Mouse (Mus musculus): ENCODE data around the gene Sesn1. TPM values are rescaled to one million over a fixed set of nuclear protein-coding genes. Genes with fewer than 3 reads are reported as not detected.
"Not testable (repeated sequence)": the region's sequence is repeated elsewhere in the genome, so short reads cannot be mapped to it uniquely, and the experiment has no call there.

Sesn1 gene
- polyA plus RNA-seq, 1 experiment: 20.8 TPM

DNA sequence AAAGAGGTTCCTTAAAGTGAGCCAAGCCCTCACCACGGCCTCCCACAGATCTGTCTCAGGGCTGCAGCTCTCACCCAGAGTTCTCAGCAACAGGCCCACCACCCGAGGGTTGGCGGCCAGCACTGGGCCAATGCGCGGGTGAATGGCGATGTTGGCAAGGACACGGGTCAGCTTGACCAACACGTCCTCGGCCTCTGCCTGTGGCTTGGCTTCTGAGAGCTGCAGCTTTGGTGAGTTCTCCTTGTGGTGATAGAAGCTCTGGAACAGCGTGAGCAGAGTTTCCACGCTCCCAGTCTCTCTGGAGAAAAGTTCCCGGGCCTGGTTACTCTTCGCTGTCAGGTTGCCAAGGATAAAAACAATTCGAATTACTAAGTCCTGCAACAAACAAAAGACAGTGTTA lies 117.0 kb downstream of the Sesn1 start:
- Histone ChIP-seq H3K4me3 (replicated peaks; ENCODE audit: extremely low read depth, low read depth, low read length) (no peak overlapping the region), H3K4me1 (ENCODE audit: control insufficient read depth, insufficient read depth, low read length) (no peaks in the 10 kb centered on the region)
- 84% methylated on average over 14 of the region's 14 CpGs for WGBS
- no peak for DNase-seq
- no peak for TF ChIP-seq CTCF (IDR thresholded peaks at IDR 0.05; ENCODE audit: insufficient read depth, low read length)

DNA sequence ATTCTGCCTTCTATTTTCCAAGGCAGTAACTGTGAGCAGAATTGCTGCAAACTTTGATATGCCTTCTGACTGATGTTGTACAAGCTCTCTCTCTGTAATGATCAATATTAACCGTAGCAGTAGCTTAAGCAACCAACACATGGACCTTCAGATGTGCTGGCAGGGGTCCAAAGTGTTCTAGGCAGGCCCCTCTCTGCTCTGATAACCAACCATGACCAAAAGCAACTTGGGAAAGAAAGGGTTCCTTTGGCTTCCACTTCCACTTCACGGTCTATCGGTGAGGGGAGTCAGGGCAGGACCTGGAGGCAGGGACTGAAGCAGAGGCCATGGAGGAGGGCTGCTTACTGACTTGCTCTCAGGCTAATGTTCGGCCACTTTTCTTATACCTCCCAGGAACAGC lies 121.2 kb downstream of the Sesn1 start:
- no peak for DNase-seq
- TF ChIP-seq CTCF (IDR thresholded peaks at IDR 0.05; ENCODE audit: insufficient read depth, low read length) (no peak), POLR2A (IDR thresholded peaks at IDR 0.05; ENCODE audit: borderline replicate concordance, extremely low read depth, low read depth, low read length) (no peak)
- 75% methylated on average over 4 of the region's 4 CpGs for WGBS
- Histone ChIP-seq H3K4me1 (ENCODE audit: control insufficient read depth, insufficient read depth, low read length) (peaks cover 12% of the 10 kb centered on the region), H3K4me3 (replicated peaks; ENCODE audit: extremely low read depth, low read depth, low read length) (no peak overlapping the region)

DNA sequence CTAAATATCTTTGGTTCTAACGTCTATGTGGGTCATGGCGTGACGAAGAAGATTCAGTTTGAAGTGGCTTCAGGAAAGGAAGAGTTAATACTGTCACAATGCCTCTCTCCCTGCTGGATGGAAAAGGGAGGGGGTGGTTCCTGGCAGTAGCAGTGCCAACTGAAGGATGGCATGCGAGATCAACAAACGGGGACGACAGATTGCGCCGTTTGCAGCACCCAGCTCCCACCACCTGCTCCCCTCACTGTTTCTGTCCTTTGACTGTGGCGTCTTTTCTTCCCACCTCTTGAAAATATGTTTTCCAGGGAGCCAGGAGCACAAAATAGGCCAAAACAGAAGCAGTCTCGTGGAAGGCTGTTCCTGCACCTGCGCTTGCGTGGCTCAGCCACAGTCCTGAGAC lies 122.2 kb downstream of the Sesn1 start:
- no peak for DNase-seq
- Histone ChIP-seq H3K4me3 (replicated peaks; ENCODE audit: extremely low read depth, low read depth, low read length) (no peak overlapping the region), H3K4me1 (ENCODE audit: control insufficient read depth, insufficient read depth, low read length) (peaks cover 17% of the 10 kb centered on the region)
- WGBS: 76% methylated on average over 12 of the region's 12 CpGs
- TF ChIP-seq POLR2A (IDR thresholded peaks at IDR 0.05; ENCODE audit: borderline replicate concordance, extremely low read depth, low read depth, low read length) (no peak), CTCF (IDR thresholded peaks at IDR 0.05; ENCODE audit: insufficient read depth, low read length) (no peak)

DNA sequence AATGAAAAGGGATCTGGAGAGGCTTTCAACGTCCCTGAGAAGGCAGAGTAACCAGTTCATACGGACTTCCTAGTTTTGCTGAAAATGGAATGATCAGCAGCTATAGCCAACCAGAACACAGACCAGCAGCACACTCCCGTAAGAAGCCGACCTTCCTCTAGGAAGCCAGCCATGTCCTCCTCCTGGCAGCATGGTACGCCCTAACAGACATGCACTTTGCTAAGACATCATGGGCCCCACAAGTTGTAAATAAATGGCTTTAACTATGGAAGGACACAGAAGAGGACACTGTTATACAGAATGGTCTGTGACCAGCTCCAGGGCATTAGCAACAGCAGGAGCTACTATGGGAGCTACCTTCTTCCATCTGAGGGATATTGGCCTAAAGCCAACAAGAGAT lies 123.2 kb downstream of the Sesn1 start:
- WGBS: 77% methylated on average over 5 of the region's 5 CpGs
- H3K4me3 ChIP-seq (replicated peaks; ENCODE audit: extremely low read depth, low read depth, low read length): no peak overlapping the region
- H3K4me1 ChIP-seq (ENCODE audit: control insufficient read depth, insufficient read depth, low read length): peaks cover 17% of the 10 kb centered on the region
- TF ChIP-seq POLR2A (IDR thresholded peaks at IDR 0.05; ENCODE audit: borderline replicate concordance, extremely low read depth, low read depth, low read length): no peak
- no peak for TF ChIP-seq CTCF (IDR thresholded peaks at IDR 0.05; ENCODE audit: insufficient read depth, low read length)
- DNase-seq: no peak

DNA sequence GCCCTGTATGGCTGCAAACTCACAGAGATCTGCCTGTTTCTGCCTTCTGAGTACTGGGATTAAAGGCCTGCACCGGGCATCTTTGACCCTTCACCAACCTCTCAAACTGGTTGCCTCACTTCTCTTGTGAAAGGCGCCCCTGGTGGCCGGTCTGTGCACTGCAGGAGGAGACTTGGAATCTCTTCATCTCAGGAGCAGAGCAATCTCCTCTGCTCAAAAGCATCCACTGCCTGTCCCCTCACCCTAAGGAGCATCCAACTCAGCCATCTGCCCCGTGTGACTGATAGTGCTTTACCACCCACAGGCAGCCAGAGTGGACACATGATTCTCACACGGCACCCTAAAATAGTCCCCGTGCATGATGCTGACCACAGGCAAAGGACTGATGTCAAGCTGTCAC lies 123.8 kb downstream of the Sesn1 start:
- peak; percentile 38 for DNase-seq
- Histone ChIP-seq H3K4me1 (ENCODE audit: control insufficient read depth, insufficient read depth, low read length) (peaks cover 17% of the 10 kb centered on the region), H3K4me3 (replicated peaks; ENCODE audit: extremely low read depth, low read depth, low read length) (no peak overlapping the region)
- WGBS: 59% methylated on average over 6 of the region's 6 CpGs
- no peak for TF ChIP-seq POLR2A (IDR thresholded peaks at IDR 0.05; ENCODE audit: borderline replicate concordance, extremely low read depth, low read depth, low read length)
- peak; percentile 68 for TF ChIP-seq CTCF (IDR thresholded peaks at IDR 0.05; ENCODE audit: insufficient read depth, low read length)

DNA sequence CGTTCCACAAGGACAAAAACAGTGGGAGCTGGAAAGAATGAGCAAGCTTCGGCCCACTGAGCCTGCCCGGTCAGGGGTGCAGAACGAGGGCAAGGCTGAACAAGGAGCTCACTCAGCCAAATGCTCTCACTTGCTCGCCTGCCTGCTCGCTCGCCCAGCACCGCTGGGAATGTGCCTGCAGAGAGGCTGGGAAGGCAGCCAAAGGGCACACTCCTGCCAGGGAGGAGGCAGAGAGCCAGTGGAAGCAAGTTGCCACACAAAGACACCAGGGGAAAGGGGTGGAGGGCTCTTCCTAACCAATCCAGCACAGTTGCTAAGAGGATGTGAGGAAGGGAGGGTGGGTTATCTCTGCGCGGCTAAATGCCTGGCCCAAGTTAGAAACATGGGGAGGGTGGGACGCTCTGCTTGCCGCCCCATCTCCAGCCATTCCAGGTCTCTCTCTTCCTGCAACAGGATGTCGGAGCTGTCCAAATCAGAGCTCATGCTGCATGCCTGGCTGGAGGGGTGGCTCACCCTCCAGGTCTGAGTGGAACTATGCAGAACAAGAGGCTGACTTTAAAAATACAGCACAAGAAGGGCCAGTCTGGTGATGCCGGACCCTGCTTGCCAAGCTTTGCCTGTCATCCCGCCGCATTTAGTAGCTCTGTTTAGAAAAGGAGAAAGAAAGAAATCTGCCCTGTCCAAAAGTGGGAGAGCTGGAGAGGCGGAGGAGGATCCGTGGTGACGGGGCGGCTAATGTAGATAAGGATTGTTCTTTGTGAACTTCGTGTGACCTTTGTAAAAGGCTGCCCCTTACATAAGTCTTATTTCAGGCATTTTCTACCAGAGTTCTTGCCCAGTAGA lies 125.1 kb downstream of the Sesn1 start:
- Histone ChIP-seq H3K4me3 (replicated peaks; ENCODE audit: extremely low read depth, low read depth, low read length) (peak overlapping the region; percentile 2), H3K4me1 (ENCODE audit: control insufficient read depth, insufficient read depth, low read length) (peaks cover 17% of the 10 kb centered on the region)
- DNase-seq: peak; percentile 79
- WGBS: 10% methylated on average over 21 of the region's 21 CpGs
- TF ChIP-seq CTCF (IDR thresholded peaks at IDR 0.05; ENCODE audit: insufficient read depth, low read length) (no peak), POLR2A (IDR thresholded peaks at IDR 0.05; ENCODE audit: borderline replicate concordance, extremely low read depth, low read depth, low read length) (no peak)

DNA sequence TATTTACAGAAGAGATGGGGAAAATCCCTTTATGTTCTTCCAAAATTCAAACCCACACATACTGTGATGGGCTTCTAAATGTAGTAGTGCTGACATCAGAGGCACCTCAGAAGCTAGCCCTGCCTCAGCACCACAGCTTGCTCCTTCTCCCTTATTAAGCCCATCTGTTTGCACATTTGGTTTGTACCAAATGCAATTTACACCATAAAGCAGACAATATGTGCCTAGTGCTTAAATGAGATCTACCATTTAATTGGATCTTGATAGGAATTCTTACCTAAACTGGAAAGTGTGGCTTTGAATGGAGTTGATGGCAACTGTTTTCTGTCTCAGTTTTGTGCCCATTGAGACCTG lies 125.7 kb downstream of the Sesn1 start:
- no peak for DNase-seq
- Histone ChIP-seq H3K4me1 (ENCODE audit: control insufficient read depth, insufficient read depth, low read length) (peaks cover 17% of the 10 kb centered on the region), H3K4me3 (replicated peaks; ENCODE audit: extremely low read depth, low read depth, low read length) (no peak overlapping the region)
- no peak for TF ChIP-seq CTCF (IDR thresholded peaks at IDR 0.05; ENCODE audit: insufficient read depth, low read length)
- TF ChIP-seq POLR2A (IDR thresholded peaks at IDR 0.05; ENCODE audit: borderline replicate concordance, extremely low read depth, low read depth, low read length): no peak

DNA sequence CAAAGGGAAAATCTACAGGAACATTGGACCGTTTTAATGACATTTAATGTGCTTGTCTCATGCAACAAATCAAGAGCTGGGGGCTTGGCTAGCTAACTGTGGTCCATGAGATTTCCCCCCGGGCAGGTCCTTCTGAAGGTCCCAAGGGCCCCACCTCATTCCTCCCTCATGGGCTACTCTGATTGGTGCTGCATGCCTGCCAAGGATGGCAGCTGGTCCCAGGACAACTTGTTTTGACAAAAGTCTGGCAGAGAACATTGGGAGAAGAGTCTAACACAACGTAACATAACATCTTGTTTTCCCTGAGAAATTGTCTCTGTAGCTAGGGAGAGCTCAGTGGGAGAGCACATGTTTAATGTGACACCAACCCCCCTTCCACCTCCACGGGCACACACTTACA lies 126.4 kb downstream of the Sesn1 start:
- Histone ChIP-seq H3K4me3 (replicated peaks; ENCODE audit: extremely low read depth, low read depth, low read length) (no peak overlapping the region), H3K4me1 (ENCODE audit: control insufficient read depth, insufficient read depth, low read length) (peaks cover 17% of the 10 kb centered on the region)
- TF ChIP-seq POLR2A (IDR thresholded peaks at IDR 0.05; ENCODE audit: borderline replicate concordance, extremely low read depth, low read depth, low read length) (no peak), CTCF (IDR thresholded peaks at IDR 0.05; ENCODE audit: insufficient read depth, low read length) (no peak)
- WGBS: 49% methylated on average over 4 of the region's 4 CpGs
- no peak for DNase-seq

DNA sequence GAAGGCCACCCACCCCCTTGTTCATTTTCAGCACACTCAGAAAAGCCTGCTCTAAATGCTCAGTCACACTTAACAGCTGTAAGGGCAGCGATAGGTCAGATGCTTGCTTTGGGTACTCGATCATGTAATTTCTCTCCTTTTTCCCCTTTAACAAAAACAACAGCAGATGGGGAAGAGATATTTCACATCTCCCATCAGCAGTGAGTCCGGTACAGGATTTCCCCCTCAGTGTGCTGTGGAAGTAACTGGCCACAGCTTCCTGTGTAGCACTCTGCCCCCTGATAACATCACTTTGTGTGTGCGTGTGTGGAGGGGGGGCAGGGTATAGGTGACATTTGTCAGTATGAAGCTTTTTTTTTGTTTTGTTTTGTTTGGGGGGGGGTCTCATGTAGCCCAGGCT lies 127.4 kb downstream of the Sesn1 start:
- no peak for TF ChIP-seq CTCF (IDR thresholded peaks at IDR 0.05; ENCODE audit: insufficient read depth, low read length)
- no peak for TF ChIP-seq POLR2A (IDR thresholded peaks at IDR 0.05; ENCODE audit: borderline replicate concordance, extremely low read depth, low read depth, low read length)
- Histone ChIP-seq H3K4me1 (ENCODE audit: control insufficient read depth, insufficient read depth, low read length) (peaks cover 17% of the 10 kb centered on the region), H3K4me3 (replicated peaks; ENCODE audit: extremely low read depth, low read depth, low read length) (no peak overlapping the region)
- WGBS: 26% methylated on average over 4 of the region's 4 CpGs
- no peak for DNase-seq

DNA sequence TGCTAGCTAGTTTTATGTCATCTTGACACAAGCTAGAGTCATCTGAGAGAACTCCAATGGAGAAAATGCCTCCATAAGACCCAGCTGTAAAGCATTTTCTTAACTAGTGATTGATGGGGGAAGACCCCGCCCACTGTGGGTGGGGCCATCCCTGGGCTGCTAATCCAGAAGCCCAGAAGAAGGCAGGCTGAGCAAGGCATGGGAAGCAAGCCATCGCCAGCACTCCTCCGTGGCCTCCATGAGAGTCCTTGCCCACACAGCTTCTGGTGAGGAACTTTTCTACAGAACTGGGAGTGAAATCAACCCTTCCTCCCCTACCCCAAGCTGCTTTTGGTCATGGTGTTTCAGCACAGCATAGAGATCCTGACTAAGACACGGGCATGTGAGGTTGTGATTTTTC lies 129.4 kb downstream of the Sesn1 start:
- Histone ChIP-seq H3K4me3 (replicated peaks; ENCODE audit: extremely low read depth, low read depth, low read length) (no peak overlapping the region), H3K4me1 (ENCODE audit: control insufficient read depth, insufficient read depth, low read length) (peaks cover 17% of the 10 kb centered on the region)
- DNase-seq: no peak
- WGBS: 71% methylated on average over 4 of the region's 4 CpGs
- TF ChIP-seq POLR2A (IDR thresholded peaks at IDR 0.05; ENCODE audit: borderline replicate concordance, extremely low read depth, low read depth, low read length): no peak
- no peak for TF ChIP-seq CTCF (IDR thresholded peaks at IDR 0.05; ENCODE audit: insufficient read depth, low read length)

DNA sequence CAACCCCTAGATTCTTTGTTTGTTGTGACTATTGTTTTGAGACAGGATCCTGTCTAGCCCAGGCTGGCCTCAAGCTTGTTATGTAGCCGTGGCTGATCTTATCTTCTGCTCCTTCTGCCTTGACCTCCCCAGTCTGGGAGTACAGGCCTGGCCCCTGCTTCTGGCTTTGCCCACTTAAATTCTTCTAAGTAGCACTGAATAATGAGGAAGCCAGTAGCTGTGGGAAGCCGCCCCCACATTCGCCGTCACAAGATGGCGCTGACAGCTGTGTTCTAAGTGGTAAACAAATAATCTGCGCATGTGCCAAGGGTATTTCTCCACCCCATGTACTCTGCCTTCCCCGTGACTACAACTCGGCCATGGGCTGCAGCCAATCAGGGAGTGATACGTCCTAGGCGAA lies 142.6 kb downstream of the Sesn1 start:
- H3K4me1 ChIP-seq (ENCODE audit: control insufficient read depth, insufficient read depth, low read length); H3K4me3 ChIP-seq (replicated peaks; ENCODE audit: extremely low read depth, low read depth, low read length); DNase-seq: not testable (repeated sequence)
- 90% methylated on average over 8 of the region's 10 CpGs for WGBS

Data from lung, adult 2 months (tissue).